Mouse (Mus musculus): ENCODE measurements at regions not wholly inside any gene's neighbourhood (a gene's known extent, or its start where the extent isn't known, plus 50 kb on each side); places are given as distances from the start of the nearest gene placed in this dataset.
A peak's percentile ranks its signal among the peaks of the same experiment; 100 is the strongest.

- H3K27ac ChIP-seq = no peak overlapping the region
- H3K4me2 ChIP-seq (replicated peaks) = no peak overlapping the region
- H3K9ac ChIP-seq (replicated peaks) = no peak overlapping the region
- H3K27me3 ChIP-seq = no peaks in the 10 kb centered on the region
- H3K4me3 ChIP-seq (replicated peaks) = no peak overlapping the region
- 3% methylated on average over 2 of the region's 2 CpGs for WGBS
- H3K4me1 ChIP-seq (replicated peaks) = no peaks in the 10 kb centered on the region
- no peaks in the 10 kb centered on the region for H3K9me3 ChIP-seq
- ATAC-seq = no peak
- H3K36me3 ChIP-seq = no peaks in the 10 kb centered on the region
These were observed 406.6 kb upstream of the Cldn34d start for GRCm38 (mm10) chrX:77009336-77009735.

GRCm38 (mm10) chrX:77013890-77014289, 411.2 kb upstream of the Cldn34d start:
- 83% methylated on average over 1 of the region's 1 CpGs for WGBS
- H3K9ac ChIP-seq (replicated peaks) = no peak overlapping the region

GRCm38 (mm10) chrX:77050401-77051381, 448.0 kb upstream of the Cldn34d start:
- no peak overlapping the region for H3K4me2 ChIP-seq (replicated peaks)
- H3K36me3 ChIP-seq = no peaks in the 10 kb centered on the region
- H3K4me3 ChIP-seq (replicated peaks) = no peak overlapping the region
- peak overlapping the region; percentile 22; the same call in 1 of the 2 replicates for H3K27ac ChIP-seq
- ATAC-seq = peak; percentile 95
- no peak overlapping the region for H3K9ac ChIP-seq (replicated peaks)
- no peaks in the 10 kb centered on the region for H3K9me3 ChIP-seq
- peaks cover 8% of the 10 kb centered on the region; the same call in 1 of the 2 replicates for H3K4me1 ChIP-seq (replicated peaks)
- no peaks in the 10 kb centered on the region for H3K27me3 ChIP-seq
- WGBS = 37% methylated on average over 5 of the region's 5 CpGs

More at GRCm38 (mm10) chrX:77013890-77014289, 411.2 kb upstream of the Cldn34d start:
- no peaks in the 10 kb centered on the region for H3K4me1 ChIP-seq (replicated peaks)
- H3K27me3 ChIP-seq = no peaks in the 10 kb centered on the region
- no peaks in the 10 kb centered on the region for H3K9me3 ChIP-seq
- H3K4me2 ChIP-seq (replicated peaks) = no peak overlapping the region
- no peak overlapping the region for H3K27ac ChIP-seq
- H3K4me3 ChIP-seq (replicated peaks) = no peak overlapping the region
- ATAC-seq = no peak
- H3K36me3 ChIP-seq = no peaks in the 10 kb centered on the region

GRCm38 (mm10) chrX:77052036-77052435, 449.3 kb upstream of the Cldn34d start:
- Histone ChIP-seq H3K36me3 (no peaks in the 10 kb centered on the region), H3K27ac (no peak overlapping the region), H3K4me2 (replicated peaks) (no peak overlapping the region), H3K9me3 (no peaks in the 10 kb centered on the region), H3K4me1 (replicated peaks) (peaks cover 8% of the 10 kb centered on the region; the same call in 1 of the 2 replicates), H3K27me3 (no peaks in the 10 kb centered on the region), H3K4me3 (replicated peaks) (no peak overlapping the region), H3K9ac (replicated peaks) (no peak overlapping the region)
- no peak for ATAC-seq
- 74% methylated on average over 1 of the region's 1 CpGs for WGBS

- 86% methylated on average over 4 of the region's 4 CpGs for WGBS
- no peak overlapping the region for H3K27ac ChIP-seq
- H3K36me3 ChIP-seq = no peaks in the 10 kb centered on the region
- H3K9ac ChIP-seq (replicated peaks) = no peak overlapping the region
- H3K4me2 ChIP-seq (replicated peaks) = no peak overlapping the region
- H3K4me1 ChIP-seq (replicated peaks) = no peaks in the 10 kb centered on the region
- H3K9me3 ChIP-seq = no peaks in the 10 kb centered on the region
- no peak for ATAC-seq
- no peak overlapping the region for H3K4me3 ChIP-seq (replicated peaks)
- no peaks in the 10 kb centered on the region for H3K27me3 ChIP-seq
These were observed 431.0 kb upstream of the Tbl1x start for GRCm38 (mm10) chrX:77079776-77080175.

- Histone ChIP-seq H3K27ac (no peak overlapping the region), H3K4me1 (replicated peaks) (no peaks in the 10 kb centered on the region), H3K4me2 (replicated peaks) (no peak overlapping the region), H3K9me3 (no peaks in the 10 kb centered on the region), H3K27me3 (no peaks in the 10 kb centered on the region), H3K4me3 (replicated peaks) (no peak overlapping the region), H3K36me3 (no peaks in the 10 kb centered on the region), H3K9ac (replicated peaks) (no peak overlapping the region)
- ATAC-seq = no peak
- 78% methylated on average over 1 of the region's 1 CpGs for WGBS
These were observed 428.1 kb upstream of the Tbl1x start for GRCm38 (mm10) chrX:77082716-77083115.

- no peak overlapping the region for H3K27ac ChIP-seq
- H3K4me3 ChIP-seq (replicated peaks) = no peak overlapping the region
- no peak overlapping the region for H3K4me2 ChIP-seq (replicated peaks)
- no peaks in the 10 kb centered on the region for H3K9me3 ChIP-seq
- H3K4me1 ChIP-seq (replicated peaks) = no peaks in the 10 kb centered on the region
- 71% methylated on average over 2 of the region's 2 CpGs for WGBS
- H3K36me3 ChIP-seq = no peaks in the 10 kb centered on the region
- H3K27me3 ChIP-seq = no peaks in the 10 kb centered on the region
- no peak overlapping the region for H3K9ac ChIP-seq (replicated peaks)
- no peak for ATAC-seq
These were observed 389.1 kb upstream of the Tbl1x start for GRCm38 (mm10) chrX:77121761-77122160.

Measured in midbrain, embryonic 13.5 days (tissue).